Mouse (Mus musculus) embryonic facial prominence, embryonic 14.5 days (tissue): Measurements from ENCODE around the gene Dock9. TPM values are rescaled to one million over a fixed set of nuclear protein-coding genes. Genes with fewer than 3 reads are reported as not detected.
A peak's percentile ranks its signal among the peaks of the same experiment; 100 is the strongest.
"Not testable (repeated sequence)": the region's sequence is repeated elsewhere in the genome, so short reads cannot be mapped to it uniquely, and the experiment has no call there.

Experiments
- ATAC-seq: fragments of 200-750 bp; cut with Nextera tagmentation; 2 replicates; pipeline ENCODE4 v1.8.0; 2017; ENCODE audit warnings: low read depth, moderate number of reproducible peaks, moderate TSS enrichment
- DNase-seq: peaks from one replicate; pipeline ENCODE4 v3.0.0-alpha.2; 2015; ENCODE audit warnings: low spot score
- H3K27ac ChIP-seq: fragments of 300-500 bp; sonication (generic); replicated peaks from 2 replicates; pipeline ENCODE4 v1.5.1; 2014; ENCODE audit warnings: low read depth, mild to moderate bottlenecking, low read length, moderate library complexity
- H3K27me3 ChIP-seq: fragments of 300-500 bp; sonication (generic); replicated peaks from 2 replicates; pipeline ENCODE4 v1.6.1; 2014; ENCODE audit warnings: low read length; ENCODE audit not compliant: control insufficient read depth, insufficient read depth
- H3K36me3 ChIP-seq: fragments of 300-500 bp; sonication (generic); 2 replicates; pipeline ENCODE4 v1.6.1; 2014; ENCODE audit warnings: low read length, mixed read lengths; ENCODE audit not compliant: control insufficient read depth, insufficient read depth
- H3K4me1 ChIP-seq: fragments of 300-500 bp; sonication (generic); 2 replicates; pipeline ENCODE4 v1.6.1; 2014; ENCODE audit warnings: antibody characterized with exemption, low read length; ENCODE audit not compliant: control insufficient read depth, insufficient read depth
- H3K4me2 ChIP-seq: fragments of 300-500 bp; sonication (generic); 2 replicates; pipeline ENCODE4 v1.6.1; 2014; ENCODE audit warnings: low read depth, mild to moderate bottlenecking, low read length, moderate library complexity, mixed read lengths
- H3K4me3 ChIP-seq: fragments of 300-500 bp; sonication (generic); 2 replicates; pipeline ENCODE4 v1.5.1; 2014; ENCODE audit warnings: low read depth, mild to moderate bottlenecking, low read length
- H3K9ac ChIP-seq: fragments of 300-500 bp; sonication (generic); 2 replicates; pipeline ENCODE4 v1.6.1; 2014; ENCODE audit warnings: low read depth, mild to moderate bottlenecking, low read length, moderate library complexity, mixed read lengths
- H3K9me3 ChIP-seq: fragments of 300-500 bp; sonication (generic); 2 replicates; pipeline ENCODE4 v1.6.1; 2016; ENCODE audit warnings: low read length; ENCODE audit not compliant: control insufficient read depth
- WGBS: fragments of 180-500 bp; shearing (Covaris S2); extraction: QIAGEN DNeasy Blood & Tissue Kit; methylation state at CpG from one replicate; pipeline ENCODE4 v1.1.7; 2014; 5-methylcytosine and 5-hydroxymethylcytosine counted together
- polyA plus RNA-seq: library from polyadenylated mRNA; unstranded; fragments of >200 nt; fragmentation: Nextera tagmentation; extraction: Ambion mirVana; gene quantifications from 2 replicates; pipeline ENCODE4 v1.2.1, GENCODE M21; 2014

The Dock9 gene
- polyA plus RNA-seq, 1 experiment from 2014 or later, result 14.0 TPM

DNA sequence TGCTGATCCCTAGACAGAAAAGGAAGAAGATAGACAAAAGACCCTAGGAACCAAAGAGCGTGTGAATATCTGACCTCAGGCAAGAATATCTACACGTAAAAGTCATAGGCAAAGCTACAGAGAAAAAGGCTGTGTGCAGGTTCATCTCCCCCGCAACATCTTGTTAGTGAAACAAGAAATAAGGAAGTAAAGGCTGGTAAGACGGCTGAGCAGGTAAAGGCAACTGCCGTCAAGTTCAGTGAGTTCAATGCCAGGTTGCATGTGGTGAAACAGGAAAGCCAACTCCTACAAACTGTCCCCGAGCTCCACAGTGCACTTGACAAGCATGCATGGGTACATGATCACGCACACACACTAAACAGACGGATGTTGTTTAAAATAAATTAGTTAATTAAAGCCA is 69.6 kb downstream of the Dock9 start:
- Histone ChIP-seq H3K27ac (no peak overlapping the region), H3K36me3 (no peaks in the 10 kb centered on the region), H3K4me3 (no peak overlapping the region), H3K27me3 (no peaks in the 10 kb centered on the region), H3K4me2 (no peak overlapping the region), H3K9ac (no peak overlapping the region), H3K9me3 (no peaks in the 10 kb centered on the region), H3K4me1 (no peaks in the 10 kb centered on the region)
- ATAC-seq (no peak), DNase-seq (no peak)
- 51% methylated on average over 8 of the region's 8 CpGs for WGBS

DNA sequence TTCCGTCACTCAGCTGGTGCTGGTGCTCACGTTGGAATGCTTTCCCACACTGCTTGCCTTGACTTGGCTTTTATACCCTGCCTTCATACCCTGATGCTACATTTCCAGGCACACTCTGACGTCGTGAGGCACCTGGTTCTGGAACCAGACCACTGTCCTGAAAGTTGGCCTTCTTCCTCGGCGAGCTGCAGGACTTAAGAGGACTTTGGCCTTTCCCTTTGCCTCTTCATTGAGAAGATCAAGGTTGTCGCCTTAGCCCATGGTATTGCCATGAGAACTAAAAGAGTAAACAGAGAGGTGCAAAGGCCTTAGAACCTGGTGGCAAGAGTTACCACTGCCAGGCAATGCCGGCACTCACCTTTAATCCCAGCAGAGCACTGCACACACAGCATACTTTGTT is 73.1 kb downstream of the Dock9 start:
- H3K4me2 ChIP-seq, result no peak overlapping the region
- H3K27me3 ChIP-seq, result no peaks in the 10 kb centered on the region
- no peaks in the 10 kb centered on the region for H3K36me3 ChIP-seq
- 80% methylated on average over 8 of the region's 8 CpGs for WGBS
- H3K9me3 ChIP-seq, result no peaks in the 10 kb centered on the region
- no peak for DNase-seq
- H3K4me3 ChIP-seq, result no peak overlapping the region
- H3K9ac ChIP-seq, result no peak overlapping the region
- no peaks in the 10 kb centered on the region for H3K4me1 ChIP-seq
- H3K27ac ChIP-seq, result no peak overlapping the region
- no peak for ATAC-seq

DNA sequence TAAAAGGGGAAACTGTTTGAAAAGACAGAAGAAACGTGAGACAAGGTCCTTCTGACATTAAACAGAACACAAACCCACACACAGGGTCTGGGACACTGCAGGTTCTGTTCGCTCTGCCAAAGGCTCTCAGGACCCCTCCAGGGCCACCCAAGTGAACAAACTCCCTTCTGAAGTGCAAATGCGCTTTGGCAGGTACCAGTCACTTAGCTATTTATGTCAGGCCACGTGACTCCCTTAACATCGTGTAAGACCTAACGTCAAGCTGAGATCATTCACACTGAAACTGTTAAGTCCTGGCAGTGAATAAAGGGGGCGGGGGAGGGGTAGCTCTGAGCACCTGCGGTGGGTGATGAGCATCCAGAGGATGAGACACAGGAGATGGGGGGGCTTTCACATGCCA is 74.9 kb downstream of the Dock9 start:
- H3K27me3 ChIP-seq, result no peaks in the 10 kb centered on the region
- no peak overlapping the region for H3K27ac ChIP-seq
- DNase-seq, result no peak
- H3K9me3 ChIP-seq, result no peaks in the 10 kb centered on the region
- no peaks in the 10 kb centered on the region for H3K36me3 ChIP-seq
- 19% methylated on average over 8 of the region's 8 CpGs for WGBS
- no peak overlapping the region for H3K9ac ChIP-seq
- no peak overlapping the region for H3K4me2 ChIP-seq
- ATAC-seq, result peak; percentile 50; the same call in 1 of the 2 replicates
- no peaks in the 10 kb centered on the region for H3K4me1 ChIP-seq
- H3K4me3 ChIP-seq, result no peak overlapping the region

DNA sequence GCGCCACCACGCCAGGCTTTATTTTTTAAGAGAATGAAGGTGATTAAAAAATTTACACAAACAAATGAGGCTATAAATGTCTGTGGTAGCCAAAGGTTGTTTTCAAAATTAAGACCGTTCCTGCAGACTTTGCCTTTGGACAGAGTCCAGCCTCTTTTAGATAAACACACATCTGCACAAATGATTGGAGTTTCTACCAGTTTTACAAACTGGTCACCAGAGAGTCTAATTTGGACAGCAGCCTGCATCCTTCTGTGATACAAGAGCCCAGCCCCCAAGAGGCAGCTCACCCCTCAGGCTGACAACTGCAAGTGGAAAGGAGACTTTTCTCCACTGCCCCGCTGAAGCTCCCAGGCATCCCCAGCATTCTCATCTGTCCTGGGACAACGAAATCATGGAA is 76.2 kb downstream of the Dock9 start:
- Histone ChIP-seq H3K36me3 (no peaks in the 10 kb centered on the region), H3K27ac (no peak overlapping the region), H3K27me3 (no peaks in the 10 kb centered on the region), H3K4me2 (no peak overlapping the region), H3K9ac (no peak overlapping the region), H3K9me3 (no peaks in the 10 kb centered on the region), H3K4me1 (no peaks in the 10 kb centered on the region), H3K4me3 (no peak overlapping the region)
- DNase-seq (no peak), ATAC-seq (no peak)
- WGBS, result 76% methylated on average over 5 of the region's 5 CpGs

DNA sequence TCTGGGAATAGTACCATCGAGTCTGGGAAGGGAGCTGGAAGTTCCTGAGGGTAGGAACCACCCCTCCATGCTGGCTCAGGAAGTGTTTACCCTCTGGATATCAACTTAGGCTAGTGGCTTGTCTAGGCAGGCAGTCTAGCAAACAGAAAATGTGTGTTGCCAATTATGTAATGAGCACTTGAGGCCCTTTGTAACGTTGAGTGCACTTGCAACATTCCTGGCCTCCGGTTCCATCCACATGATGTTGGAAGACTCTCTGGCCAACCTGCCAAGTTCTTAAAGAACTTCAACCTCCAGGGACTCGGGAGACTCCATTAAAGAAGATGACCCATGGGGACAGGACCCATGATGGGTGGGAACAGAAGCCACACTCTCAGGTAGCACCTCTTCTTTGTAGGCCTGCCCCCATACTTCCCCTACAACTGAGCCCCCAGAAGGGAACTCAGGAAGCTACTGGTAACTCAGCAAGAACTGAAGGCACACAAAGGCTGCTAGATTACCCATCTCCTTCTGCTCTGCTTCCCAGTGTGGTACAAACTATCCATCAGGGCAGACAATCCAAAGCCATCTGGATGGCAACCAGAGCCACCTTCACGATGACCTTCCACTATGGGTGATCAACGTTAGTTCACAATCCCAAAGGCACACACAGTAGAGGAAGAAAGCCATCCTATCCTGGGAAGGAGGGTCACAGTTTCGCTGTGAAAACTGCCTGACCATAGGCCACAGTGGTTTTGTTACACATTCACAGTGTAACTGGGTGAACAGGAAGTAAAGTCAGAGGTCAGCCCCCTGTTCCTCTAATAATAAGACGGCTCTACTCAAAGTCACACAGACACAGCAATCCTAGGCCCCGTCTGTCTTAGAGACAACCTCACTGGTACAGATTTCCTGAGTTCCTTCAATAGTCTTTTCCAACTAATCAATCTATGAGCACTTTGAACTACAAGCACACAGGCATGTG is 77.7 kb downstream of the Dock9 start:
- no peak overlapping the region for H3K4me2 ChIP-seq
- H3K4me3 ChIP-seq, result no peak overlapping the region
- ATAC-seq (no peak), DNase-seq (no peak)
- no peak overlapping the region for H3K9ac ChIP-seq
- no peaks in the 10 kb centered on the region for H3K27me3 ChIP-seq
- no peak overlapping the region for H3K27ac ChIP-seq
- H3K4me1 ChIP-seq, result no peaks in the 10 kb centered on the region
- 60% methylated on average over 9 of the region's 9 CpGs for WGBS
- H3K36me3 ChIP-seq, result no peaks in the 10 kb centered on the region
- H3K9me3 ChIP-seq, result no peaks in the 10 kb centered on the region

- H3K4me2 ChIP-seq, DNase-seq, H3K4me3 ChIP-seq, H3K9ac ChIP-seq, ATAC-seq, H3K9me3 ChIP-seq, H3K36me3 ChIP-seq, H3K27me3 ChIP-seq, H3K27ac ChIP-seq: not testable (repeated sequence)
- WGBS, result 89% methylated on average over 3 of the region's 3 CpGs
- H3K4me1 ChIP-seq, result peaks cover 24% of the 10 kb centered on the region
Observed at GRCm38 (mm10) chr14:121714799-121715198, 82.8 kb downstream of the Dock9 start.

DNA sequence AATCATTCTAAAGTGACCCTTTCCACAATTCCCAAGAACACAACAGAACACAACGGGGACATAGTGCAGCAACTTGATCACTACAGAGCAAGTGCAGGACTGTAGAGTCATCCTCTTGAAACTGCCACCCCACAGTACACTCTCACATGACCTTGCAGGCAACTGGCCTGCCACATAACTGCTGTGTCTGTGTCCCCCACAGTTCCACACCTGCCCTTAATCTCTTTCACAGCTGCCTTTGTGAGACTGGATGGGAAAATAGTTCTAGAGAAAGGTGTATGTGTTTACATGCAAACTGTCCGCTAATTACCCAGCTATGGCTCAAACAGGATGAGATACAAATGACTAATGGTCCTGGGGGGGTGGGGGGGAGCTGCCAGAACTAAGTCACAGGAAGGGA is 83.4 kb downstream of the Dock9 start:
- no peak overlapping the region for H3K4me3 ChIP-seq
- no peaks in the 10 kb centered on the region for H3K36me3 ChIP-seq
- no peak for DNase-seq
- H3K27ac ChIP-seq, result no peak overlapping the region; the same call in 1 of the 2 replicates
- no peak for ATAC-seq
- no peaks in the 10 kb centered on the region for H3K9me3 ChIP-seq
- peaks cover 24% of the 10 kb centered on the region for H3K4me1 ChIP-seq
- H3K9ac ChIP-seq, result no peak overlapping the region
- 63% methylated on average over 2 of the region's 2 CpGs for WGBS
- H3K27me3 ChIP-seq, result no peaks in the 10 kb centered on the region
- no peak overlapping the region for H3K4me2 ChIP-seq

DNA sequence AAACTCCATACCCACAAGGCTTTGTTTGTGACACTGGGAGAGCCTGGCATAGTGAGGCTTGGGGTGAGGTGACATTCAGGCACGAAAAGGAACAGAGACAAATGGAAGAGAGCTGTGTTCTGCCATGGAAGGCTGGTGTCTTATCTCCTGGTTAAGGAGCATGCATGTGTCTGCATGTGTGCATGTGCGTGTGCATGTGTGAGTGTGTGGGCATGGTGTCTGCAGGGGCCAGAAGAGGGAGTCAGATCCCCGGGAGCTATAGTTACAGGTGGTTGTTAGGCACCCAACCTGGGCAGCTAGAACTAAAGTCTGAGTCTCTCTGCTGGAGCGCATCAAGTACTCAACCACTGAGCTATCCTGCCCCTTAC is 83.8 kb downstream of the Dock9 start:
- ATAC-seq (peak; percentile 19; the same call in 1 of the 2 replicates), DNase-seq (no peak)
- H3K4me2 ChIP-seq, result no peak overlapping the region
- no peak overlapping the region for H3K4me3 ChIP-seq
- 61% methylated on average over 4 of the region's 4 CpGs for WGBS
- peaks cover 24% of the 10 kb centered on the region for H3K4me1 ChIP-seq
- no peak overlapping the region; the same call in 1 of the 2 replicates for H3K27ac ChIP-seq
- H3K9me3 ChIP-seq, result no peaks in the 10 kb centered on the region
- H3K9ac ChIP-seq, result no peak overlapping the region
- H3K27me3 ChIP-seq, result no peaks in the 10 kb centered on the region
- H3K36me3 ChIP-seq, result no peaks in the 10 kb centered on the region
